Mouse (Mus musculus) kidney, adult 2 months (tissue): ENCODE data around the gene Pigo.

Experiments used
- CTCF ChIP-seq: fragments of 200-500 bp; conservative IDR thresholded peaks from 2 replicates; pipeline ENCODE4 v1.5.1; 2011; ENCODE audit warnings: low read depth, mild to moderate bottlenecking, control low read depth, low read length, moderate library complexity, mixed read lengths; ENCODE audit not compliant: insufficient read depth, insufficient read length
- POLR2A ChIP-seq: fragments of 200-500 bp; IDR thresholded peaks from one replicate; pipeline ENCODE4 v1.6.1; 2011; ENCODE audit warnings: low read depth, low read length, control low read depth

DNA sequence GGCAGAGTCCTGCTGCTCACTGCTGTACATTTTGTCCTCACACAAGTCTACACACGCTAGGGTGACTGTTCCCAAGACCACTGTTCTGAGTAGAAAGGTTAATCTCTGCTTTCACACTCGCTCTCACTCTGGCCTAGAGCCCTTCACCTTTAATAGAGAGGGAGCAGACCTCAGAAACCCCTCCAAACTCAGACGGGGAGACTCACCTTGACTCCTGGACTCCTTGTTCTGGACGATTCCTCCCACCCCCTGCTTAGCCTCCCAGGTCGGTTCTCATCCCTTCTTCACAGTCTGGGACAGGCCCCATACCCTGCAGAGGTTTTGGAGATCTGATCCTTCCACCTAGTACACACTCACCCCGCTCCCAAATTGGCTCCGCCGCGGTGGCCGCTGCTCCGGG, 14.0 kb upstream of the Pigo start:
- TF ChIP-seq CTCF = no peak
- no peak for TF ChIP-seq POLR2A
